Mouse (Mus musculus) CH12F3 (cell line): ENCODE data around the gene Spen.

ENCODE experiments used
- in situ Hi-C: fragments of 300-500 bp; cut with MboI; formaldehyde crosslinking; loops from 2 replicates; pipeline ENCODE4 v1.14.3; 2020; ENCODE audit warnings: low sequenced_read_pairs

The Spen gene

DNA sequence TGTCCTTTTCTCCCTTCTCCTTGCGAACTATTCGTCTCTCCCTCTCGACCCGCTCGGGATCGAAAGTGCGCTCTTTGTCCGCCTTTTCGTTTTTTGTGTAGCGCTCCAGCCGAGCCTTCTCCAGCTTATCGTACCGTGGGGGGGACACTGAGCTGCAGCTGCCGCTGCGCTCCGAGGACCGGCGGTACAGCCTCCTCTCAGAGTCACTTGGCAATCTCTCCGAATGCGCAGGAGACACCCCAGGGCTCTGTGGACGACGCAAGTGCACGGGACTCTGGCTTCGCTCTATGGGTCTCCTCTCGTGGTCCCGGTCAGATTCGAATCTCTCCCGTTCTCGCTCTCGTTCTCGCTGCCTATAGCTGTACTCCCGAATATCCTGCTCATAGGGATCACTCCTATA lies 59.6 kb downstream of the Spen start:
- in situ Hi-C loops = no loop called here

GRCm38 (mm10) chr4:141478225-141478624 lies 60.2 kb downstream of the Spen start:
- in situ Hi-C loops = no loop called here

GRCm38 (mm10) chr4:141477681-141478102 lies 60.7 kb downstream of the Spen start:
- in situ Hi-C loops = no loop called here

DNA sequence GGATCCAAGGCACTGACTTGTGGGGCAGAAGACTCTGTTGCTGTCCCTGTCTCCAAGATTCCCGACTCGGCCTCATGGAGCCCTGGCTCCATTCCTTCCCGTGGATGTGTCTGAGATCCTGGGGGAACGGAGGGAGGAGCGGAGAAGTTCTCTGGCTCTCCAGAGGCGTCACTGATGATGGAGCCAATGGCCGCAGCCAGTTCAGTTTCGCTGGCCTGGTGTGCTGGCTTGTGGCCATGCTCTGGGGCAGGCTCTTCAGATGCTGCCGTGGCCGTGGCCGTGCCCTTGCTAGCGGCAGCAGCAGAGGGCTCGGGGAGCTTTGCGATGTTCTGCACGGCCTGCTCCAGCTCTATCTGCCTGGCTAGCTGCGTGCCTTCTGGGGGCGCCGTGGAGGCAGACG lies 64.0 kb downstream of the Spen start:
- in situ Hi-C loops = no loop called here

DNA sequence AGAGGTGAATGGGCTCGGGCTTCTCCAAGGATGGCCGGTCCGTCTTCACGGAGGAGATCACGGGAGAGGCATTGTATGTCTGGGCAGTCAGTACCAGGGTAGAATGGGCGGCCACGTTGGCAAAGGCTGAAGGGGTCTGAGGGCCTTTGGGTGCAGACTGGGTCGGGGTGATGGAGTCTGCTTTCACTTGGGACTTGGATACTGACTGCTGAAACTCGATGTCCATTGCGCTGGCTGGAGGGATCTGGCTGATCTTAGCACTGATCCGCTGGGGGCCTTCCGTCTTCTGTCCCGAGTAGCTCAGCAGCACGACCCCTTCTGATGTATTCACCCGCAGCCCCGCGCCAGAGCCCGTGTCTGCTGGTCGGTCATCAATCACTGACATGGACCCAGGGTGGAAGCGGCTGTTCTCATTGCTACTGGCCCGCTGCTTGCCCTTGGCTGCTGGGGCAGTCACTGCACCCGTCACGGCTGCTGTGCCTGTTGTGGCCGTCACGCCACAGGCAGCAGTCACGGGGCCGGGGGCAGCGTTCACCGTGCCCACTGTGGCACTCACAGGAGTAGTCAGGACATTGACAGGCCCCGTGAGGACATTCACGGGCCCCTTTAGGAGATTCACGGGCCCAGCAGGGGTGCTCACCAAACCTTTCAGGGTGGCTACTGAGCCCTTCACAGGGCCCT lies 65.6 kb downstream of the Spen start:
- in situ Hi-C loops = no loop called here

DNA sequence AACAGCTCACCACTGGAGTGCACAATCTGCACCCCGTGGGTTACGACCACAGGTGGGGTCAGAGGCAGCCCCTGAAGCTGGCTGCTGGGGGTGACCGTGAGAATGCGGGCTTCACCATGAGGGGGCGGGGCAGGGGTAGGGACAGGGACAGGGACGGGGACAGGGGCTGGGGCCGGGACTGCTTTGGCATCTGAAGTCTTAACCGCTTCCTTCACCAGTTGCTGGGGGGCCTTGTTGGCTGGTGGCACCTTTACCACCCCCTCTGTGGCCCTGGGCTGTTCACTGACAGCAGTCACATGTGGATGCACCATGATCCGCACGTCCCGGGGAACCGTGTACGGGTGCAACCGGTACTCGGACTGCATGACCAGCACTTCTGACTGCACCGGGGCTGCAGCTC lies 66.9 kb downstream of the Spen start:
- in situ Hi-C loops = no loop called here

DNA sequence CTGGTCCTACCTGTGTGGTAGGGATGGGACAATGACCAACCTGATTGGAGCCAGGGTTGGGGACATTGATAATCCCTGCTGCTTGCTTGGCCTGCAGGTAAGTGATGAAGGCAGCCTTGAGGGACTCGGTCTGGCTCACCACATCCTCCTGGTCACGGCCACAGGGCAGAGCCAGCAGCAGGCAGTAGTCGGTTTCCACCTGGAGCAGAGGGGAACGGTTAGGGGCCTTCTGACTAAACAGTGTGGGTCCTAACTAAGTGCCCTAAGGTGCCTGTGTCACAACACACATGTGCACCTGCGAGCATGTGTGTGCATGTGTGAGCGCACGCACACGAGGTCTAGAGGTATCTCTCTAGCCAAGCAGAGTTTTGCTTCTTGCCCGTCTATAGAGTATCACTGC lies 69.1 kb downstream of the Spen start:
- in situ Hi-C loops = no loop called here

- in situ Hi-C loops = no loop called here
Measured at GRCm38 (mm10) chr4:141468576-141468975, 69.8 kb downstream of the Spen start.

DNA sequence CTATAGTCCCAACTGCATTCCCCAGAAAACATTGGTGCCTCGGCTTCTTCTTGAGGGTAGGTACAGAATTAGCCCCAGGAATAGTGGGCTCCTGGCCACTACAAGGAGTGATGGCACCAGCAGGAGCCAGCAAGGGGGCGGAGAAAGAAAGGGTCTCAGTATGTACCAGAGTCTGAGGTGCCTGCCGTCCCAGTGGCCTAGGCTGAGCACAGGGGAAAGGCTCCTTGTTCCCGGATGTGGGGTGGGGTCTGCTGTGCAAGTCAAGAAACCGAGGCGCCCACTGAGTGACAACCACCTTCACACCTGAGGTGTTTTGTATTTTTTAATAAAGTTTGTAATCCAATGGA lies 70.8 kb downstream of the Spen start:
- in situ Hi-C loops = no loop called here

DNA sequence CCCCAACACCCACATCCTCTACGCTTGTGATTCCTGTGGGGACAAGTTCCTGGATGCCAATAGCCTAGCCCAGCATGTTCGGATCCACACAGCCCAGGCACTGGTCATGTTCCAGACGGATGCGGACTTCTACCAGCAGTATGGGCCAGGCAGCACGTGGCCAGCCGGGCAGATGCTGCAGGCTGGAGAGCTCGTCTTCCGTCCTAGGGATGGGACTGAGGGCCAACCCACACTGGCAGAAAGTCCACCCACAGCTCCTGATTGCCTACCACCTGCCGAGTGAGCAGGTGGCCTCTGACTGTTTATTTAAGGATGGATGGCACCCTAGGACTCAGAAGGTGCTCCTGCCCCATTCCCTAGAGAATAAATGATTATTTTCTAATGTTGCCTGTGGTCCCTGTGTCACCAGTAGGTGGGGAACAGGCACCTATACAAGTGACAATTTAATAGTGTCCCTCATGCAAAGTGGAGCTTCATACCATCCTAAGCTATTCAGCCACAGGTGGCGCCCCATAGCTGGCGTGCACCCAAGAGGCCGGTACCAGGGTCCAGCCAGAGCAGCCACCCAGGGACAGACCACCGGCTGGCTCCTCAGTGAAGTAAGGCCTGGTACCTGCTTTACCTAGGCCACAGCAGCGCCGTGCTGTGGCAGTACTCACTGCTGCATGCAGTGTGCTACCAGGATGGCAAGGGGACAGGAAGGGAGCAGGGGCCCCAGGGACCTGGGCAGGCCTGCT lies 71.4 kb downstream of the Spen start:
- in situ Hi-C loops = no loop called here

GRCm38 (mm10) chr4:141466289-141466795 lies 72.1 kb downstream of the Spen start:
- in situ Hi-C loops = no loop called here

DNA sequence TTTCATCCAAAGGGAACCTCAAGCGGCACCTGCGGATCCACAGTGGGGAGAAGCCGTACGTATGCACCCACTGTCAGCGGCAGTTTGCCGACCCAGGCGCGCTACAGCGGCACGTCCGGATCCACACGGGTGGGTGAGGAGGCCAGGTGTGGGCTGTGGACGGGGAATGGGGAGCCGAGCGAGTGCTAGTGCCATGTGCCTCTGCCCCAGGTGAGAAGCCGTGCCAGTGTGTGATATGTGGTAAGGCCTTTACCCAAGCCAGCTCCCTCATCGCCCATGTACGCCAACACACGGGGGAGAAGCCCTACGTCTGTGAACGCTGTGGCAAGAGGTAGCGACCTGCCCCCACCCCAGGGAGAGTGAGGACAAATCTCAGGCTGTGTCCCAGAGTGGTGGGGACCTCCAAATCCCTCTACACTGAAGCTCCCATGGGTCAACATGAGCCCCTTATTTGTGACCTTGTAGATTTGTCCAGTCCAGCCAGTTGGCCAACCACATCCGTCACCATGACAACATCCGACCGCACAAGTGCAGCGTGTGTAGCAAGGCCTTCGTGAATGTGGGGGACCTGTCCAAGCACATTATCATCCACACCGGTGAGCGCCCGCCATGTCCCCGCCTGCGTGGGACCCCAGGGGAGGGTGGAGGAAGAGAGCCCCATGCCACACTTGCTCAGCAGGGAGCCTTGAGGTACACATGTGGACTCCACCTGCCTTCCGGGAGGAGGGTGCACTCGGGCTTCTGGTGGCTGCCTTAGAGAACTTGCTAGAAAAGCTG lies 72.7 kb downstream of the Spen start:
- in situ Hi-C loops = no loop called here

DNA sequence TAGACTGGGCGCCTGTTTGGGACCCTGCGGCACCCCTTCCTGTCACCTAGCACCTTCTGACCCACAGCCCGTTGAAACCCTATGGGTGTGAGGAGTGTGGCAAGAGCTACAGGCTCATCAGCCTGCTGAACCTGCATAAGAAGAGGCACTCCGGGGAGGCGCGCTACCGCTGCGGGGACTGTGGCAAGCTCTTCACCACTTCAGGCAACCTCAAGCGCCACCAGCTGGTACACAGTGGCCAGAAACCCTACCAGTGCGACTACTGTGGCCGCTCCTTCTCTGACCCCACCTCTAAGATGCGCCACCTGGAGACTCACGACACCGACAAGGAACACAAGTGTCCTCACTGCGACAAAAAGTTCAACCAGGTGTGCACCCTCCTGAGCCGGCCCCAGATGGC lies 73.7 kb downstream of the Spen start:
- in situ Hi-C loops = no loop called here

DNA sequence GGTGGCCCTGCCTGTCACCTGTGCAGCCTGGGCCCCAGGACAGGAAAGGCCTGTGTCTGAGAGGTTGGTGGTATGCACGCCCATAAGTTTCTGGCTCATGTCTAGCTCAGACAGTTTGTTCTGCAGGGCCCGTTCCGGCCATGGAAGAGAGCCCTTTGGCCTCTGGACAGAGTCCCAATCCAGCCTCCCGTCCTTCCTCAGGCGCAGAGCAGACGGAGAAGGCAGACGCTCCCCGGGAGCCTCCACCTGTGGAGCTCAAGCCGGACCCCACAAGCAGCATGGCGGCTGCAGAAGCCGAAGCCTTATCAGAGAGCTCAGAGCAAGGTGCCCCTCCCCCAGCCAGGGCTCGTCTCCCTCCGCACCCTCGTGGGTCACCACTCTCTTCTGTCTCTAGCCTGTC lies 74.9 kb downstream of the Spen start:
- in situ Hi-C loops = no loop called here

DNA sequence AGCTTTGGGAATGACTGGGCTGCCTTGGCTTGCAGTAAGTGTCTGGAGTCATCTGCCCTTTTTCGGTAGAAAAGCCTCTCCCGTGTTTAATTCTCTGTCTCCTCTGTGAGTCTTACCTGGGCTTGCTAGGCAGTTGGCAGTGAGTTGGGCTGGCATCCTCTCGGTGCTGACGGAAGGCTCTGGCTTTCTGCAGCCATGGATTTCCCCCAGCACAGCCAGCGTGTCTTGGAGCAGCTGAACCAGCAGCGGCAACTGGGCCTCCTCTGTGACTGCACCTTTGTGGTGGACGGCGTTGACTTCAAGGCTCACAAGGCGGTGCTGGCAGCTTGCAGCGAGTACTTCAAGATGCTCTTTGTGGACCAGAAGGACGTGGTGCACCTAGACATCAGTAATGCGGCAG lies 76.8 kb downstream of the Spen start:
- in situ Hi-C loops = no loop called here

- in situ Hi-C loops = no loop called here
Measured at GRCm38 (mm10) chr4:141461088-141461487, 77.3 kb downstream of the Spen start.

- in situ Hi-C loops = no loop called here
Measured at GRCm38 (mm10) chr4:141460481-141460880, 77.9 kb downstream of the Spen start.

- in situ Hi-C loops = no loop called here
Measured at GRCm38 (mm10) chr4:141459766-141460165, 78.6 kb downstream of the Spen start.

DNA sequence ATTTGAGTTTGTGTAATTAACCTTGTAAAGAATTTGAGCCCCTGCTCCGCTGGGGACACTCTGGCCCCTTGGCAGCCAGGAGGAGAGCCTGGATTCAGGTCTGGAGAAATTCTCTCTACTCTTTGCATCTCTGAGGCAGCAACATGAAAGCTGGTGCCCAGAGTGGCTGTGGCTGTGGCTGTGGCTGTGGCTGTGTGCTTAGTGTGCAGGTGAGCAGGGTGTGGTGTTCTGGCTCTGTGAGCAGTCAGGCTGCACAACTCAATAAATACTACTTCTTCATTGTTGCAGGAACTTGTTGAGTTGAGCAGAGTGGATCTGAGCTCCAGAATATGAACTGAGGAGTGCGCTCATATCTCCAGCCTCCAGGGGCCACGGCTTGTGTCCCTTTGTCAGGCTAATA lies 79.5 kb downstream of the Spen start:
- in situ Hi-C loops = no loop called here

DNA sequence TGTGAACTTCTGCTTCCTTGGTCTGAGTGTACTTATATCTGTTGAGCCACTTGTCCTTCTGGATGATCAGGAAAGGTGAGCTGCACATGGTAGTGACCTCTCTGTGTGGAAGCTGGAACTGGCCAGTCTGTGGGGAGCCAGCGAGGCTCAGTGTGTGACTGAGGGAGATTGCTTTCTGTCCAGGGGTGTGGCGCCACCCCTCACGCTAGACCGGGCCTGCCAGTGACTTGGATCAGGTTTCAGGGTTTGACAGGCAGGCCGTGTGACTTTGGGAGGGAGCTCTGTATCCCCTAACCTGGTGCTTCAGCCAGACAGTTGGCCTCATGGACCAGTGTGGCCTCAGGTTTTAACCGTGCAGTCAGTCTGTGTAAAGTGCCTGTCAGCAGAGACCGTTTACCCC lies 80.2 kb downstream of the Spen start:
- in situ Hi-C loops = no loop called here

- in situ Hi-C loops = no loop called here
Measured at GRCm38 (mm10) chr4:141456193-141456938, 82.0 kb downstream of the Spen start.
